Mouse (Mus musculus) thymus, adult 2 months (tissue): ENCODE results near the gene Ldlr. TPM values are rescaled to one million over a fixed set of nuclear protein-coding genes. Genes with fewer than 3 reads are reported as not detected.

Experiments
- DNase-seq: peaks from one replicate; pipeline ENCODE4 v3.0.0; 2021
- H3K27ac ChIP-seq: fragments of 200-500 bp; 2 replicates; pipeline ENCODE4 v1.5.1; 2012; ENCODE audit warnings: low read length, control low read depth; ENCODE audit not compliant: control insufficient read depth, insufficient read depth
- H3K27me3 ChIP-seq: fragments of 200-500 bp; 2 replicates; pipeline ENCODE4 v1.6.1; 2012; ENCODE audit warnings: mild to moderate bottlenecking, low read length, moderate library complexity, mixed read lengths; ENCODE audit not compliant: control insufficient read depth, insufficient read depth
- H3K36me3 ChIP-seq: fragments of 200-500 bp; 2 replicates; pipeline ENCODE4 v1.6.1; 2012; ENCODE audit warnings: mild to moderate bottlenecking, low read length, moderate library complexity; ENCODE audit not compliant: control insufficient read depth, insufficient read depth
- H3K4me1 ChIP-seq: fragments of 200-500 bp; replicated peaks from 2 replicates; pipeline ENCODE4 v1.6.1; 2012; ENCODE audit warnings: low read length; ENCODE audit not compliant: control insufficient read depth, insufficient read depth
- H3K4me3 ChIP-seq: fragments of 200-500 bp; 2 replicates; pipeline ENCODE4 v1.5.1; 2012; ENCODE audit warnings: mild to moderate bottlenecking, low read length, control low read depth, moderate library complexity; ENCODE audit not compliant: control insufficient read depth, insufficient read depth
- CTCF ChIP-seq: fragments of 200-500 bp; IDR thresholded peaks from 2 replicates; pipeline ENCODE4 v1.5.1; 2012; ENCODE audit warnings: mild to moderate bottlenecking, control low read depth, low read length, moderate library complexity, borderline replicate concordance; ENCODE audit not compliant: control insufficient read depth, poor library complexity, insufficient read depth; ENCODE audit errors: extremely low read depth
- POLR2A ChIP-seq: fragments of 200-500 bp; IDR thresholded peaks from 2 replicates; pipeline ENCODE4 v1.6.1; 2012; ENCODE audit warnings: mild to moderate bottlenecking, low read length, control low read depth, moderate library complexity; ENCODE audit not compliant: control insufficient read depth, poor library complexity, insufficient read depth; ENCODE audit errors: extremely low read depth
- WGBS: fragments of 180-500 bp; shearing (Covaris S2); methylation state at CpG from one replicate; pipeline ENCODE4 v1.1.7; 2018; 5-methylcytosine and 5-hydroxymethylcytosine counted together
- polyA plus RNA-seq: library from polyadenylated mRNA; depleted of rRNA; stranded (reverse); fragments of >200 nt; gene quantifications from 2 replicates; pipeline ENCODE4 v1.2.3, GENCODE M21; 2012

Gene Ldlr
- polyA plus RNA-seq, 1 experiment, result 23.9 TPM

DNA sequence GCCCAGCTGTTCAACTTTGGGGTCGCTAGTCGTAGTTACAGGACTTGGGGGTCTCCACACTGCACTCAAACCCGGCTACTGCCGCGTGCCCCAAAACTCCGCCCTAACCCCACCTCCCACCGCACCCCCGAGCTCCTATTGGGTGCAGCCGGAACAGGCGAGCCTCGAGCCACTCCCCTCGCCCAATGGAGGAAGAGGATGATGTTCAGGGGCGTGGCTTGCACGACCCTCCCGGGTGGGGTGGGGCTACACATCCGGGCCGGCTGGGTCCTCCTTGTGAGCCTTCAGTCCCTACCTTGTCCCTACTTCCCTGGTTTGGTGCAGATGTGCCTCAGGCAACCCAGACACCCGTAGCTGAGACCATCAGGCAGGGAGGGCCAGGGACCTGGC is 859 bp downstream of the Ldlr start:
- no peaks in the 10 kb centered on the region for H3K27me3 ChIP-seq
- no peaks in the 10 kb centered on the region for H3K36me3 ChIP-seq
- peaks cover 18% of the 10 kb centered on the region for H3K4me1 ChIP-seq
- DNase-seq, result peak; percentile 96
- H3K27ac ChIP-seq, result no peak overlapping the region
- peak overlapping the region; percentile 52 for H3K4me3 ChIP-seq
- TF ChIP-seq CTCF, result 0 out of 2 replicates have a peak, but pooled peaks have one; percentile 42
- 0 out of 2 replicates have a peak, but pooled peaks have one; percentile 16 for TF ChIP-seq POLR2A
- under 1% methylated on average over 18 of the region's 18 CpGs for WGBS

DNA sequence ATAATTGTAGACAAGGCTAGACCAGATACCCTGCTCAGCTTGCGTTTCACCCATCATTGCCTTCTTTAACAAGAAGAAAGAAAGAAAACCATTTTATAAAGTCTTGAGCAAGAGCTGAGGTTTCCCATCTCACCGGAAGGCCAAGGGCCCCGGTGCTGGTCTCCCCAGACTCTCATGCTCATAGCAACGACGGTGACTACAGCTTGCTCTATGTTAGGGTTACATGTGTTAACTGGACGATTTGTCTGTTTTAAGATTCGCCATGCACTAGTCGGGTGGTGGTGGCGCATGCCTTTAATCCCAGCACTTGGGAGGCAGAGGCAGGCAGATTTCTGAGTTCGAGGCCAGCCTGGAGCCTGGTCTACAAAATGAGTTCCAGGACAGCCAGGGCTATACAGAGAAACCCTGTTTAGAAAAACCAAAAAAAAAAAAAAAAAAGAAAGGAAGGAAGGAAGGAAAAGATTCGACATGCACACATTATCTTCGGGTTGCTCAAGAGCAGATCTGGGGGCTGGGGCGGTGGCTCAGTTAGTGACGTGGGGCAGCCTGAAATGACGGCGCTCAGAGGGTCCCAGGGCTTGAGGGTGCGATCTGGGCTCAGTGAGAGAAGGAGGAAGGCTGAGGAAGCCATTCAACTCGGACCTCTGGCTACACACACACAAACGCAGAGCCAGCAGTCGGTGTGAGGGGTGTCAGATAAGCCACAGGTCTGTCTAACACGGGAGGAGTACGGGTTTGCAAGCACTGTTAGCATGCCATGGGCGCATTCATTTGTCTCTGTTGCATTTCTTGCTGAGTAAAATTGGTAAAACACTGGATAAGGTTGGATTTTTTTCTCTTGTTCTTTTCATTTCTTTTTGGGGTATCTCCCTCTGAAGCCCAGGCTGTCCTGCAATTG is 2.2 kb downstream of the Ldlr start:
- WGBS, result 63% methylated on average over 23 of the region's 23 CpGs
- peaks cover 18% of the 10 kb centered on the region for H3K4me1 ChIP-seq
- no peak for DNase-seq
- no peaks in the 10 kb centered on the region for H3K27me3 ChIP-seq
- TF ChIP-seq POLR2A (no peak), CTCF (no peak)
- H3K36me3 ChIP-seq, result no peaks in the 10 kb centered on the region
- H3K4me3 ChIP-seq, result no peak overlapping the region
- H3K27ac ChIP-seq, result no peak overlapping the region

DNA sequence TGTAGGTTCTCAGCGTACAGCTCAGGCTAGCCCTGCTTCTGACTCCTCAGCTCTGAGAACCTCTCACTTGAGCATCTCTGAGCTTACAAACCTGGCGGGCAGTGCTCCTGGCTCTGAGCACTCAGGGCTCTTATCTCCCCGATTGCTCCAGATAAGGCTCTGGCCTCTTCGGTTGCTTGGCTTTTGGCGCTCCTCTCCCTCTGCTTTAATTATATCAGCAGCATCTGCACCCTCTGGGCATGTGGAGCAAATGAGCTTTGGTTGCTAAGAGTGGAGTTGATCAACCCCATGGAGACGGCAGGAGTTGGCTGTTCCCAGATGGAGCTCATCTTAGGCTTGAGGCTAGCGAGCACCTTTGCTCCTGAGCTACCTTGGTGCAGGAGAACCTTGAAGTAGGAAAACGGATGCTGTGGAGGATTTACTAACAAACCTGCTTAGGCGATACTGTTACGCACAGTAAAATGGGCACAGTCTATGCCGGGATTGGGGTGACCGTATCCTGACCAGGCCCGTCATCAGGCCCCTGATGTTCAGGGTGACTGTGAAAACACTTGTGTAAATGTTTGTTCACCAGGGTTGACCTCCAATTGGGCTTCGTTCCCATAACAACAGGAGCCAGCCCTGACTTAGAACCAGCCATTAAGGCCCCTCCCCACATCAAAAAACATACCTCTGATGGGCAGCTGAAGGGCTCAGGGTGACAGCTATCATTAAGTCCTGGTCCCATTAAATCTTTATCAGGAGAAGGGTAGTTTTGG is 3.1 kb downstream of the Ldlr start:
- Histone ChIP-seq H3K27ac (no peak overlapping the region), H3K36me3 (no peaks in the 10 kb centered on the region), H3K4me3 (no peak overlapping the region), H3K4me1 (peaks cover 18% of the 10 kb centered on the region), H3K27me3 (no peaks in the 10 kb centered on the region)
- DNase-seq, result no peak
- 94% methylated on average over 14 of the region's 14 CpGs for WGBS
- no peak for TF ChIP-seq CTCF
- TF ChIP-seq POLR2A, result no peak

DNA sequence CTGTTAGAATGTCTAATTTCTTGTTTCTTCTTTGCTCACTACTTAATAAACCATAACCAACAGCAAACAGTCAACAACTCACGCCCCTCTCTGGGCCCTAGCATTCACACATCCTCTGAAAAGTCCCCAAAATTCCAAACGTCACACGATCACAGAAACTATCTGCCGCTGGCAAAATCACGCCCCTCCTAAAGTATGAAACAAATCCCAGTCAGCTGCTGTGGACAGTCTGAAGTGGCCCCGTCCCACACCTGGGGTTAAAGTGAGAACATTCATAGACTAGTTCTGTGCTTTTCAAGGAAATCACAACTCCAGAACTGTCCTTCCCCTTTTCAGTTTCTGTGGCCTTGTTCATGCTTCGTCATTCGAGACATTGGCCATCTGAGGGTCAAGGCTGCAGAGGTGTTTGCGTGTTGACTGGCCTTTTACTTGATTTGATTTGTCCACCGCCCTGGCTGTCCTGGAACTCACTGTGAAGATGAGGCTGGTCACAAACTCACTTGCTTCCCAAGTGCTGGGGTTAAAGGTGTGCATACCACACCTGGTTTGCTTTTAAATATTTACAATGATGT is 5.1 kb downstream of the Ldlr start:
- no peak for TF ChIP-seq POLR2A
- TF ChIP-seq CTCF, result no peak
- Histone ChIP-seq H3K27ac (no peak overlapping the region), H3K27me3 (no peaks in the 10 kb centered on the region), H3K36me3 (no peaks in the 10 kb centered on the region; the same call in 1 of the 2 replicates), H3K4me3 (no peak overlapping the region), H3K4me1 (peaks cover 14% of the 10 kb centered on the region)
- no peak for DNase-seq
- 87% methylated on average over 10 of the region's 10 CpGs for WGBS

DNA sequence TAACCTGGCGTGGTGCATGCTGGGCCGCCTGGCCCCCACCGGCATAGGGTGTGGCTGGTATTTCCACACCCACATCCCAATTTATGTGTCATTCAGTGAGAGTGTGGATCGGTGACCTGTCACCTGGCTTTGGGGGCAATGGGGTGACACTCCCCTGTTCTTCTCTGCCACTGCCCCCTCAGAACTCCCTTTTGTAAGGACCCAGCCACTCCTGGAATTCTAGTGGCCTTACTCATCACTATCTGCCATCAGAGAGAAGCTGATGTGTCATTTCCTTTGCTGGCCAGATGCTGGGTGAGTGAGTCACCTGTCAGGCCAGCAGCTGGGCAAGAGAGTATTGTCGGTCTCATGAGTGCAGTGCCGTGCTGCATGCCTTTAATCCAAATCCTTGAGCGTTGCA is 6.0 kb downstream of the Ldlr start:
- no peak overlapping the region for H3K4me3 ChIP-seq
- no peak for TF ChIP-seq POLR2A
- no peak for TF ChIP-seq CTCF
- no peaks in the 10 kb centered on the region; the same call in 1 of the 2 replicates for H3K36me3 ChIP-seq
- H3K4me1 ChIP-seq, result peaks cover 13% of the 10 kb centered on the region
- DNase-seq, result no peak
- WGBS, result 66% methylated on average over 7 of the region's 7 CpGs
- no peak overlapping the region for H3K27ac ChIP-seq
- no peaks in the 10 kb centered on the region for H3K27me3 ChIP-seq

DNA sequence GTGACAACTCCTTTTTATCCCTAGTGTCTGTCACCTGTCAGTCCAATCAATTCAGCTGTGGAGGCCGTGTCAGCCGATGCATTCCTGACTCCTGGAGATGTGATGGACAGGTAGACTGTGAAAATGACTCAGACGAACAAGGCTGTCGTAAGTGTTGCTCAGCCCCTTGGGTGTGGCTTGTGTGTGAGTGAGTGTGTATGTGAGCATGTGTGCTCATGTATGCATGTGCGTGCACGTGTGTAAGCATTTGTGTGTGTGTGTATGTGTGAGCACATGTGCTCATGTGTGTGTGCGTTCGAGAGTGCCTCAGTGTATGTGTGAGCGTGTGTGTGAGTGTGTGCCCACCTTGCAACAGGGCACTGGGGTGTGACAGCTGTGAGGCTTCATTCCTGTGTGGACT is 9.0 kb downstream of the Ldlr start:
- Histone ChIP-seq H3K27me3 (no peaks in the 10 kb centered on the region), H3K4me1 (no peaks in the 10 kb centered on the region), H3K4me3 (no peak overlapping the region), H3K36me3 (peaks cover 3% of the 10 kb centered on the region), H3K27ac (no peak overlapping the region)
- WGBS, result 80% methylated on average over 9 of the region's 9 CpGs
- no peak for DNase-seq
- TF ChIP-seq CTCF (no peak), POLR2A (no peak)

DNA sequence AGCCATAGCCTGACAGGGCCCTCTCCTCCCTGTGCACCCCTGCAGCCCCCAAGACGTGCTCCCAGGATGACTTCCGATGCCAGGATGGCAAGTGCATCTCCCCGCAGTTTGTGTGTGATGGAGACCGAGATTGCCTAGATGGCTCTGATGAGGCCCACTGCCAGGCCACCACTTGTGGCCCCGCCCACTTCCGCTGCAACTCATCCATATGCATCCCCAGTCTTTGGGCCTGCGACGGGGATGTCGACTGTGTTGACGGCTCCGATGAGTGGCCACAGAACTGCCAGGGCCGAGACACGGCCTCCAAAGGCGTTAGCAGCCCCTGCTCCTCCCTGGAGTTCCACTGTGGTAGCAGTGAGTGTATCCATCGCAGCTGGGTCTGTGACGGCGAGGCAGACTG is 10.2 kb downstream of the Ldlr start:
- no peak overlapping the region for H3K4me3 ChIP-seq
- H3K36me3 ChIP-seq, result peaks cover 3% of the 10 kb centered on the region

More for the DNA sequence above, 10.2 kb downstream of the Ldlr start:
- TF ChIP-seq CTCF (no peak), POLR2A (no peak)
- H3K27ac ChIP-seq, result no peak overlapping the region
- H3K4me1 ChIP-seq, result no peaks in the 10 kb centered on the region
- DNase-seq, result no peak
- H3K27me3 ChIP-seq, result no peaks in the 10 kb centered on the region
- WGBS, result 97% methylated on average over 17 of the region's 17 CpGs
